Mouse (Mus musculus) frontal cortex, postnatal 25 days (tissue): ENCODE measurements at regions not wholly inside any gene's neighbourhood (a gene's known extent, or its start where the extent isn't known, plus 50 kb on each side); places are given as distances from the start of the nearest gene placed in this dataset.
"Not testable (repeated sequence)": the region's sequence is repeated elsewhere in the genome, so short reads cannot be mapped to it uniquely, and the experiment has no call there.

ENCODE experiments used
- DNase-seq, 2 experiments: peaks; one replicate each; pipeline ENCODE4 v3.0.0; 2022; ENCODE audit warnings: low spot score in 2 of 2

DNA sequence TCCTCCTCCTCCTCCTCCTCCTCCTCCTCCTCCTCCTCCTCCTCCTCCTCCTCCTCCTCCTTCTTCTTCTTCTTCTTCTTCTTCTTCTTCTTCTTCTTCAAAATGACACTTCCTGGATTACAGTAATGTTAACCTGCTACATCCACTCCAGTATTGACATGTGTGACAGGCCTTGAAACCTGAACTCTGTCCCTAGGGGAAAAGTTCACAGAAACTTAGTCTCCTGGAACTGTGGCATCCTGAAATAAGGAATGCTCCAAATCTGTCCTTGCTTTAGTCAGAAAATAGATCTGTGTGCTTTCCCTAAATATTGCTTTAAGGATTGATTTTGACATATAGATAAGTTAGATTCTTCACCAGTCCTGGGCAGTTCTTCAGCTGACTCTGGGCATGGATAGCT is 464.8 kb downstream of the Adam6a start:
- DNase-seq = not testable (repeated sequence)

DNA sequence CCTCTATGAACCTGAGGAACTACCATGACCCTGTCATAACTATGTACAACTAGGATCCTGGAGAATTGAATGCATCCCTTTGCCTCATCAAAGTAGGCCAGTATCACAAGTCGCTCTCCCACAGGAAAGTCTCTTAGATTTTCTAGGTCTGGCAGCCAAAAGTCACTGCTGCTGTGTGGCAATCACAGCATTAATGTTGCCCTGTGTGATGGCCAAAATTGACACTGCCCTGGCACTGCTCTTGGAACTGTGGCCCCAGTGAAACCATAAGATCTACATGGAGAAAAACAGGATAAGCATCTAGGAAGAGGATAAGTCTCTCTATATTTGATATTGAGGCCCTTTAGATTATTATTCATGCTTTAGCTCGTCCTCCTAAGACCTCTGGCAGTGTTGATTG is 465.7 kb downstream of the Adam6a start:
- no peak for DNase-seq

DNA sequence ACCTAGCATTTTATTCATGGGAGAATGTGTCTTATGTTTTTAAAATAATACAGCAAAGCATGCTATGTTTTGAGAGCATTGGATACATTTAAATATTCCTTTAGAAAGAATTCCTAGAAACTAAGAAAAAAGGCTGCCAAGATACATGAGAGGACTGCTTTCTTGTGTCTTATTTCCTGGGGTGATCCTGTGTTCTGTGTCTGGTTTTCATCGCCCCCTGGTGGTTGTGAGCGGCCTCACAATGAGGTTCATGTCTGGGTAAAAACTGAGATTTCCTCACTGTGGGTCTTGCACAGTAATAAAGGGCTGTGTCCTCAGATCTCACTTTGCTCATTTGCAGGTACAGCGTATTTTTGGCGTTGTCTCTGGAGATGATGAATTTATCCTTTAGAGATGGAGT is 469.2 kb downstream of the Adam6a start:
- DNase-seq = not testable (repeated sequence)

DNA sequence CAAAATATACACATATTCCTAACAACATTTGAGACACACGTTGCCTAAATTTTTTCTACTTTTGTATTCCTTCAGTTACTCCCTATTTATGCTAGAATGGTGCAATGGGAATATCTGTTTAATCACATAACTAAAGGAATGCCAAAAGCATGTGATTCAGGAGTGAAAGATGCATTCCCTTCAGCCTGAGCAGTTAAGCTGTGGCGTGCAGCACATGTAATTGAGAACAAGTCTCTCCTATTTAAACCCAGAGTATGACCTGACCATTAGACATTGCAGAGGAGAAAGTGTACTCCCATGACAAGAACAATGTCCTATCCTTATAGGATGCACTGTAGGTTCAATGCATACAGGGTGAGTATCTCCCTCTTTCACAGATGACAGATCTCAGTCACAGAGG is 493.3 kb downstream of the Adam6a start:
- DNase-seq = not testable (repeated sequence)

DNA sequence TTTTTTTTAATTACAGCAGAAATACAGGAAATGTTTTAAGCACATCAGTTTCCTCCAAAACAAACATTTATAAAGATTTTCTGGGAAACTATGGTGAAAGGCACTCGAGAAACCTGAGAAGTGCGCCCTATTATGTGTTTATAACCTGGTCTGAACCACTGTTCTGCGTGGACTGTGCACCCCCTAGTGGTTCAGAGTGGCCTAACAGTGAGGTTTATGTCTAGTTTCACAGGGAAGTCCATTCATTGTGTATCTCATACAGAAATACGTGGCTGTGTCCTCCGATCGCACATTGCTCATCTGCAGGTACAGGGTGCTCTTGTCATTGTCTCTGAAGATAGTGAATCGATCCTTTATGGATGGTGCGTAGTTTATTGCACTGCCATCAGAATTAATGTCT is 504.3 kb downstream of the Adam6a start:
- not testable (repeated sequence) for DNase-seq

DNA sequence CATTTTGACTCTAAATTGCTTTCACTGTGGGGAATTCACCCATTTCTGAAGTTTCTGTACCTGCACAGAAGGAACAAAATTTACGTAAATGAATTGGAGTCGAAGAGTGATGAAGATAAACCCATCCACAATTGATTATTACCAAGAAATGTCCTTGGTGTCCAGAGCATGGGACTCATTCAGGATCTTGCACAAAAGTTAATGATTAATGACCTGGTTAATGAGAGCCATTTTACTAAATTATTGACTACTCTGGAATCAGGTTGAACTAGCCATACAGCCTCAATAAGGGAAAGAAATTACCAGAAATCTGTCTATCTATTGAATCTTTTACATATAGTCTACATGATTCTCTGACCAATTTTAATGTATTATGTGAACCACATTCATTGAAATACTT is 509.6 kb downstream of the Adam6a start:
- no peak for DNase-seq

DNA sequence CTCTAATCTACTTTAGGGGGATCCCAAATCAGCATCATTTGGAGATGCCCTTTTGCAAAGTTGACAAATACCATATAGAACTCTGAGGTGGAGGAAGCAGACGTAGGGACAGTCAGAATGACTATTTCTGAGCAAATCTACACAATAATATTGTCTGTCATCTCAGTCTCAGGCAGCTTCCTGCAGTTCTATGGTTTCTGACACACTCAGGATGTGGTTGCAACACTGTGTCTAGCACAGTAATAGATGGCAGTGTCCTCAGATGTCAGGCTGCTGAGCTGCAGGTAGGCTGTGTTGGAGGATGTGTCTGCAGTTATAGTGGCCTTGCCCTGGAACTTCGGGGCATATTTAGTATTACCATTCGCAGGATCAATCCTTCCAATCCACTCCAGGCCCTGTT is 515.9 kb downstream of the Adam6a start:
- no peak for DNase-seq

DNA sequence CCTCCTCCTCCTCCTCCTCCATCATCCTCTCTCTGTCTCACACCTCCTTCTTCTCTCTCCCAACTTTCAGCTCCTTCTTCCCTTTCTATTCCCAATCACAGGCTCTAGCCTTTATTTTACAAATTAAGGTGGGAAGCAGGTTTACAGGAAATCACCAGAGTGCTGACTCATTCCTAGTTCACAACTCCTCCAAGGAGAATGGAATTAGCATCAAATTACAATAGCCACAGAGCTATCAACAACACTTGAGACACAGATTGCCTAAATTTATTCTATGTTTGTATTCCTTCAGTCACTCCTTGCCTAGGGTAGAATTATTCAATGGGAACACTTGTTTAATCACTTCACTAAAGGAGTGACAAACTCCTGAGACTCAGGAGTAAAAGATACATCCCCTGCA is 523.5 kb downstream of the Adam6a start:
- DNase-seq = no peak

DNA sequence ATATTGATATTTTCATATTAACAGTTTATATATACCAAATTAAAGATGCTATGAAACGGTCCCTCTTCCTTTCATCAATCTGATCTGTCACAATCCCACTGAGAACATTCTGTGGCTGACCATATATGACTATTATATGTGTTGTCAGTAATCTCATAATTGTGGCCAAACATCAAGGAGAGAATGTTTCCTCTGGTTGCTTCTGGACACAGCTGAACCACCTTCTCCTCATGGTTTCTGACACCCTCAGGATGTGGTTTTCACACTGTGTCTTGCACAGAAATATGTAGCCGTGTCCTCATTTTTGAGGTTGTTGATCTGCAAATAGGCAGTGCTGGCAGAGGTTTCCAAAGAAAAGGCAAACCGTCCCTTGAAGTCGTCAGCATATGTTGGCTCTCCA is 565.0 kb downstream of the Adam6a start:
- not testable (repeated sequence) for DNase-seq

DNA sequence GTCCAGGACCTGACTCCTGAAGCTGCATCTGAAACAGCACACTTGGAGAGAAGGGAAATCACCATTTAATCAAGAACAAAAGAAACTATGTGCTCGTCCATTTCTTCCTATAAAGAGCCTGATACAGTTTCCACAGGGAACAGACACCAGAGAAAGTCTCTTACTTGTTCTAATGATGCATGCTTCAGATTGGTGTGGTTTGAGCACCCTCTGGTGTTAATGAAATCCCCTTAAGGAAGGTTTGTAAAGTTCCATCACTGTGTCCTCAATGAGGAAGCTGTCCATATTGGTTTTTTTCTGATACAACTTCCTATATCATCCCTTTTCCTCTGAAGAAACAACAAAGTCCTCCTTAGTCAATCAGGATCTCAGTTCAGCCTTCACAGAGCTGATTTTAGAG is 591.2 kb downstream of the Adam6a start:
- no peak for DNase-seq

DNA sequence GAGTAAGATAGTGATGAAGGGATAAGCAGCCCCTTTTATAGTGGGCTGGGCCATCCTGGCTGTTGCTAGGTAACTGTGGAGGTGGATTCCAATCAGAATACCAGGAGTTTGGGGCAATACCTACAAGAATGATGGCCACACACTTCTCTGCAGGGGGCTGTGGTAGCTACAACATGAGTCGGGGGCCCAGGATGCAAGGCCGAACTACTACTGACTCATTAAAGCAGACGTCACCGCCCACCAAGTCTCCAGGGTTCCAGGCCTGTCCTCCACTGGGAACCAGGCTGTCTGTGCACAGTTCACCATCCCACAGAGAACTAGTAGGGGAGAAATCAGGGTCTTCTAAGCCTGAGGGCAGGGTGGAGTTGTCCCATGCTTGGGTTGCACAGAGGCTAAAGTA is 605.1 kb downstream of the Adam6a start:
- no peak for DNase-seq

DNA sequence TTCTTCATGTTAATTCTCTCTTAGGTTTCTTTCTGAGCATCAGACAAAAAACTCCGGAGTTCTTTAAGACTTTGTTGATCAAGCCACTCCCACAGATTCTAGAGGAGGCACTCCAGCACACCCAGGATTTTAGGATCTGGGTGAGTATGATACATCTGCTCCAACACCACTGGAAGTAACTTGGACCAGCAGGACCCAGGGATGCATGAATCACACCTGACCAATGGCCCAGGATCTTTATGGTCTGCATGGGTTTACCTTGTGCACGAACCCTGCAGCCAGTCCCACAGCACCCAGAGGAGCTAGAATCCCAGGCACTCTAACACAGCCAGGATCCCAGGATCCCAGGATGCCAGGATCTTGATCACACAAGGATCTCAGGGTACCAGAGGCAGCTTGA is 628.6 kb downstream of the Adam6a start:
- DNase-seq = no peak

DNA sequence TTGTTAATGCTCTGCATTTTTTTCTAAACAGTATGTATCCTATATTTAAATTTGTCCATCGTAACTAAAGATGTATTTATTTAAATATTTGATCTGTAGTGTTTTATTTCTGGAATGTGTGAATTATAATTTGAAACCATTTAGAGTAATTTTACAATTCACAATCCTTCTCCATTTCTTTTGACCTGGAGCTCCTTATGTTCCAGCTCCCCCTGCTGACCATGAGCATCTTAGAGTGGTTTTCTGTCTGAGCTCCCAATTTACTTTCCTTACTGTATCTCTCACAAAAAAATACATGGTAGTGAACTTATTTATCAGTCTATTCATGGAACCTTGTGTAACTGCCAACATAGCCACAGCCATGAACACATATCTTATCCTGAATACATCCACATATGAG is 655.8 kb downstream of the Adam6a start:
- no peak for DNase-seq

DNA sequence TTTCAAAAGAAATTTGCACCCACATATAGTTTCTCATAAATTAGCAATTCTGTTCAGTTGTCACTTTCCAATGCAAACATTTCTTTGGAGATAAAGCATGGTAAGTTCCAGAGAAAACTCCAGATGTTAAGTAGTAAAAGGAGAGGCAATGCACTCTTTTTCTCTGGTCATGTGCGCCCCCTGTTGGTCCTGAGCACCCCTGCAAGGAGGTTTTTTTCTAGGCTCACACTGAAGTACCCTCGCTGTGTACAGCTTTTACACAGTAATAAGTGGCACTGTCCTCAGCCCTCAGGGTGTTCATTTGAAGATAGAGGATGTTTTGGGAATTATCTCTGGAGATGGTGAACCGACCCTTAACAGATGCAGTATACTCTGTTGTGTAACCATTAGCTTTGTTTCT is 678.8 kb downstream of the Adam6a start:
- no peak for DNase-seq
